Mouse (Mus musculus) c-Kit-positive CD71-positive TER-119-positive erythroid progenitor cells, embryonic 14.5 days (primary cell): Measurements from ENCODE around the gene Clec14a.
"Not testable (repeated sequence)": the region's sequence is repeated elsewhere in the genome, so short reads cannot be mapped to it uniquely, and the experiment has no call there.

ENCODE experiments used
- DNase-seq: peaks from one replicate; pipeline ENCODE4 v3.0.0-alpha.2; 2013; ENCODE audit warnings: low spot score

The Clec14a gene

DNA sequence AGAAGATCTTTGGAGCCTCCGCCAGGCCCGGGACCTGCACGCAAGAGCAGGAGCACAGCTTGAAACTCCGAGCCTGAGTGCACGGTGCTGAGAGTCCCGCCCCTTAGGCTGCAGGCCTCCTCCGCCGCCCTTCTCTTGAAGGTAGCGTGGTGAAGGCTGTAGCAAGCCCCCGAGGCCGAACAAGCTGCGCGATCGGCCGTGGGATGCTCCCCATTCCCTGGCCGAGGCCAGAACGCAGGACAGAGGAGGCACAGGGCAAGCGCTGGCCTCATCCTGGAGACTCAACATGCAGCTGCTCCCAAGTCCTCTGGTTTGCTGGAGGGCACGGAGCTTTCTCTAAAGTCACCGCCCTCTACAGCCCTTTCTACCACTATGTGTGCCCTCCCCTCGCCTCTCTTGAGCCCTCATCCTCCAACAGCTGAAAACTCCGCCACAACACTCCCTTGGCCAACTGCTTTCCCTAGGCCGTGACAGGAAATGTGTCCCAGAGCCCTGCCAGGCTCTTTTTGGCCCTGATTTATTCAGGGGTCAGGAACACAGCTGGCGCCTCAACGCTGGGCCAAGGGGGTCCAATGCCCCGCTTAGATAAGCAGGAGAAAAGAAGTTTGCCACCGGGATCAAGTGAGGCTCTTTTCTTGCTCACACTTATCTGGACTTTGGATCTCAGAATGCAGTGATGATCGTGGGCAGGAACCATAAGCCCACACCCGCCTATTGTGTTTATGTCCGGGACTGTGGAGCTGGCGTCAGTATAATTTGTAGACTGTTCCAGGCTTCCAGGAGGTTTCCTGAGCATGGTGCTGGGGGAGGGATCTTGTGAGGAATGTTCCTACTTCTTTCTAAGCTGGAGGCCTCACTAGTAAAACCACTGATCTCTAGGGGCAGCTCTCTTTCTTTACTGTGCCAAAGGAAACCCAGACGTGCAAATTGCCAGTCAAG lies at the start of gene Clec14a:
TSS of gene Clec14a (minus strand) at position 728 of the 939 bp plus-strand sequence.
- no peak for DNase-seq

DNA sequence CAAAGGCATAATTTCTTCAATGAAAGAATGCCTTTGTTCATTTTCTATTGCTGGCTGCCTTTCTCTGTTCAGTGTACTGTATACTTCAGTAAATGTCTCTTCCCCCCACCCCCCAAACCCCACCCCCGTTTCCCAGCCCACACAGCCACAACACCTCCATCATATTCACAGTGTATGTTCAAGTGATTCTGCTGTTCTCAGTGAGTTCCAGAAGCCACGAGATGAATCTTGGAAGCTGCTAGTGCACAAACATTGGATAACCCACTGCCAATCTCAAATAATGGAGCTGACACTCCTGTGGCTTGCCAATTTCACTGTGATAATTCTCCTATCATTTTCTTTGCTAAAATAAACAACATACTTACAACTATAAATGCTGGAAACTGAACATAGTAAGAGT lies 38.7 kb upstream of the Clec14a start:
- no peak for DNase-seq

DNA sequence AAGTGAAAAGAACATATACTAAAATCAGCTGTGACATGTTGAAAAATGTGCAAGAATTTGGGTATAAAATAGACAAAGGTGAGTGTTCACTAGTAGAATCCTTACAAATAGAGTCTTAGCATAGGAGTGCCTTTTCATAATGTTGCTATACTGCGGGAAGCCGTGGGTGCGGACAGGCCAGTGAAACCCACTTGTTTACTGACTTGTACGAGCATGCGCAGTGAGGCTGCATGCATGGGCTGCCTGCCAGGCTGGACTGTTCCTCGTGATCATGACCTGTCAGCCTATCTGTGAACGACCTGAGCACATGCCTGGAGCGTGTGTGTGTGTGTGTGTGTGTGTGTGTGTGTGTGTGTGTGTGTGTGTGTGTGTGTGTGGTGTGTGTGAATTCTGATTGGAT lies 37.3 kb upstream of the Clec14a start:
- not testable (repeated sequence) for DNase-seq

DNA sequence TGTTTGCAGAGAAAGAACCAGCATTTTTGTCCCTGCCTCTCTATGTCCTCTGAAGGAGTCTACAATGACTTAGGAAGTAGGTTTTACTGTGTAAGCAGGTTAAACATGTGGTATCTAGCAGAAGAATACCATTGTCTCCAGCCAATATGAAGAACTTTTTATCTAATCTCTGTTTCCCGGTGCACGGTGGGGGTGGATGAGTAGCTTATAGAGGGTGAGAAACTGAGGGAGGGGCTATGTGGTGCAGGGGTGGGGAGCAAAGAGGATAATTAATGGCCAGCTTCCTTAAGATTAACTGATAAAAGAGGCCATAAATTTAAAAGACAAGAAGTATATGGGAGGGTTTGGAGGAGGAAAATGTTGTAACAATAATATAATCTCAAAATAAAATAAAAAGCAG lies 36.5 kb upstream of the Clec14a start:
- DNase-seq, result no peak

DNA sequence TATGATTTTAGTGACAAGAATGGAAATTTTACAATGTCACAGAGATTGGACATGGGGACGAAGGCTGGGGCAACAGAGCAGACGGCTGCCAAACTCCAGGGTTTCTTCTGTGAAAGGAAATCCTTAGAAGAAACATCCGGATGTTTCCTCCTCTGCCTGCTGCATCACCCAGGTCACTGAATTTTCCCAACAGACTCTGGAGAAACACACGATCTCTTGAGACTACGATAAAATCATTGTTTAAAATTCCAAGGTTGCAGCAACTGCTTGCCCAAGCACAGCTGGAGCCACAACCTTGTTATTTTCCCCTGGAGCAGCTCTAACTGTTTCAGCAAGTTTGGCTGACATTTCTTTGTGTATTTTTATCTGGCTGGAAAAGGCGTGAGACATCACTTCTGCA lies 27.9 kb upstream of the Clec14a start:
- DNase-seq, result no peak

DNA sequence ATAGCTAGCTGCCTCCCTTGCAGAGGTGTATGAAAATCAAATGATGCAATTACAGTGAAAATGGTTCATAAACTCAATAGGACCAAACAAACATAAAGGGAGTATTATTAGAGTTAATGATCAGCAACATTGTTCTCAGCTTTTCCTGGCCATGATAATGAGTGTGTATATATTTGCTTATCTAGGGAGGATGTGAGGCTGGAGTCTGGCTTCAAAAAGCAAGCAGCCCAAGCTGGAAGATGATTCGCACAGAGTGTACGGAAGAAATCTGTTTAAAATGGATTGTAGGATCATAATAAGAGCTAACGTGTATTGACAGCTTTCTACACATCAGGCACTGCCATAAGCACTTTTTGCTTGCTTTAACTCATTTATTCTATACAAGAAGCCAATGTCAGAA lies 16.8 kb upstream of the Clec14a start:
- no peak for DNase-seq

DNA sequence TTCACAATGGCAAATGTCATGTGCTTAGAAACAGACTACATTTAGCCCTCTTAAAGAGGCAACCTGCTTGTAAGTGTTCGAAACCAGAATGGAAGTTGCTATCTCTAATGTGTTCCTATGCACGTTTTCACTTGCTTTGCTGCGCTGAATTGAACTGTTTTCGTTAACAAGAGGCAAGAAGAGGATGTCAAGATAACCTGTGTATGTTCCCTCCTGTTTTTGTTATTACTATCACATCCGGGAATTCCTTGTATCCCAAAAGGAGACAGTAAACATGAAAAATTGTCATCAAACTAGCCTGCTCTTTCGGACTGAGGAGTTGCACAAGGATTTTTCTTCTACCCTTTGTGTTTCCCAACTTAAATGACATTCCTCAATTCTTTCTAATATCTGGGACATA lies 1.4 kb upstream of the Clec14a start:
- DNase-seq, result no peak

DNA sequence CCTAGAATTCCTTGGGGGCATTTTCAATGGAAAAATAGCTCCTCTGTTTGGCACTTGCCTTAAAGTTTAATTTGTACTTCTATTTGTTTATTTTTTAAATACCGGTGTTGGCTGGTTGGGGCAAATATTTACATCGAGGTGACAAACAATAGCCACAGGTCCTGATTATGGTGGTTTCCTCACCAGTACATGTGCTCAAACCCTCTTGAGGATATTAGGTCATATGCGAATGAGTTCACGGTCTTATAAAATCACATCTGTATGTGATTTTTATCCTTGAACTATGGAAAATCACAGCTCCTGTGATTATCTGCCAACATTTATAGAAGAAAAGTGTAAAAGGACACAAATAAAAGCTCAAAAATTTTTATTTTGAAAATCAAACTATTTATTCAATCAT lies 415 bp upstream of the Clec14a start:
- DNase-seq, result no peak

DNA sequence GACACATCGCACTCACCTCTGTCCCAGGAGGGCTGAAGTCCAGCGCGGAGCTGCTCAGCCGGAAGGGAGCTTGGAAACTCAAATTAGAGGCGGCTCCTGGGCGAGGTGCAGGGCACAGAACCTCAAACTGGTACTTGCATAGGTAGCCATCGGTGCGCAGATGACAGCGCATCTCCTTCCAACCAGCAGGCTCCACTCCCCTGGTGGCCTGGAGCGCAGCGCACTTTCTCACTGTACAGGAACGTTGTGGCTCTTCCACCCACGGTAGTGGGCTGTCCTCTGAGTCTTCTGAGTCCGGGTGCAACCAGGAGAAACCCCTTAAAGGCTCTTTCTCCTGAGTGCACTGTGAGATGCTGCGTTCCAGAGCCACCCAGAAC lies 916 bp downstream of the Clec14a start:
- DNase-seq, result no peak

DNA sequence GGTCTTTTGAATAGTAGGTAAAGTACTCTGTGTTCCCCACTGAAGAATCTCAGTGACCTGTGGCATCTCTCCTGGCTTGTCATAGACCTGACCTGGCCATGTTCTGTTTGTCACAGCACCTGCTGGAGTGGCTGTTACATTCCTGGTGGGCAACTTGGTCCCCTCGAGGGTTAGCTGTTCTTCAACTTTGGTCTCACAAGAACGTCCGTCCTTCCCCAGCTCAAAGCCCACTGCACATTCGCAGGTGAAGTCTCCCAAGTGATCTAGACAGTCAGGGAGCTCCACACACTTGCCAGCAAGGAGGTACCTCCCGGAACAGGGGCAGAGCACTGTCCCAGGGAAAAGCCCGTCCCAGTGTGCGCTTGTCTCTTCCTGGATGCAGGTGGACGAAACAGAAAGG lies 1.3 kb downstream of the Clec14a start:
- no peak for DNase-seq

DNA sequence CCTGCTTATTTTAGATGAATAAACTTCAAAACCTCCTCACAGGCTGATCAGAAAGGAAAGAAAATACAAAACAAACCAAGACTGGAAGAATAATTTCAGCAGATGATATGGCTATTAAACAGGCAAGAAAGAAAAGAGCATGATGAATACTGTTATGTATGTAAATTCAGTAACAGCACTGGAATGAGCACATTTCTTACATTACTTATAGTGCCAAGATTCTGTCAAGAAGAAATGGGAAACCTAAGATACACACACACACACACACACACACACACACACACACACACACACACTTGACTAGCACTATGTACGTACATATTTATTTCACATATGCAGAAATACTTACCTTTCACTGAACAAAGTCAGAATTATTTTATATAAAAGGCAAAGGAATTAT lies 17.2 kb downstream of the Clec14a start:
- no peak for DNase-seq

DNA sequence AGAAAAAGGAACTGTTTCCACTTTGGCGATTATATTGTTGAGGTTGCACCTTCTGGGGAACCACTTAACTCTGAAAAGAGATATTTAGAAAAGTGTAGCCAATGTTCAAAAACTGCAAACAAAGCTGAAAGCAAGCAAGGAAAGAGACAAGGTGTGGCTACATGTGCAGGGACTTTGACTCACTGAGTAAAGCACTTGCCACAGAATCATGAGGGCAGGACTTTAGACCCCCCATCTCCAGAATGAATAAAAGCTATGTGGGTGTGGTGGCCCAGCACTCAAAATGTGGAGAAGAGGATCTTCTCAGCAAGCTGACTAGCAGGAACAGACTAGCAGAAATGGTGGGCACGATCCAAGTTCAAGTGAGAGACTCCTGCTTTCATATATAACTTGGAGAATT lies 36.6 kb downstream of the Clec14a start:
- no peak for DNase-seq

DNA sequence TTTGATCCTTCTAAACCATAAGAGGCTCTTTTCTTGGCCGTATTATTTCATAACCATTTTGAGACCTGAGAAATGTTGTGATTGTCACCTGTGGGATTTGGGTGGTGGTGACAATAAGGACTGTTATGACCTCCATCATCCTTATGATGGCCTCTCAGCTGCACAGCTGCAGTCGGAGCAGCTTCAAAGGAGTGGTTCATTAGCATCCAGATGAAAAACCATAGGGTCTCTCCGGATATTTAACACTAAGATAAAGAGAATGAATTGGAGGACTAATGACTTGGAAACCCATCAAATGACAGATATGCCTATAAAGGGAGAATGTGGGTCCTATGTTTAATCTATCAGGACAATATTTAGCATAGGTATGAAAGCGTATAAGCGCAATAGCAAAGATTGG lies 43.4 kb downstream of the Clec14a start:
- DNase-seq, result no peak

DNA sequence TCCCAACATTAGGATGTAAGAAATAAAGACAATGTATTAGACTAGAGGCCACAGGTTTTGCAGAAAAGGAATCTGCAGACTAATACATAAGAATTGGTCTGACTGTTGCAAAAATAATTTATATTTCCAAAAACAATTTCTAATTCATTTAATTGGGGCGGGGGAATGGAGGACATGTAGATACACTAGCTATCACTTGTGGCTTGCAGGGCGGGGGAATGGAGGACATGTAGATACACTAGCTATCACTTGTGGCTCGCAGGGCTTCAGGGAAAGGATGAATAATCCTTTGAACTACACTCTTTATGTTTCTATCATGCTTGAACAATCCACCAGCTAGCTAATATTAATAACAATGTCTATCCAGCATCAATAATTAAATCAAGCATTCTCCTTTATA lies 50.0 kb downstream of the Clec14a start:
- no peak for DNase-seq

DNA sequence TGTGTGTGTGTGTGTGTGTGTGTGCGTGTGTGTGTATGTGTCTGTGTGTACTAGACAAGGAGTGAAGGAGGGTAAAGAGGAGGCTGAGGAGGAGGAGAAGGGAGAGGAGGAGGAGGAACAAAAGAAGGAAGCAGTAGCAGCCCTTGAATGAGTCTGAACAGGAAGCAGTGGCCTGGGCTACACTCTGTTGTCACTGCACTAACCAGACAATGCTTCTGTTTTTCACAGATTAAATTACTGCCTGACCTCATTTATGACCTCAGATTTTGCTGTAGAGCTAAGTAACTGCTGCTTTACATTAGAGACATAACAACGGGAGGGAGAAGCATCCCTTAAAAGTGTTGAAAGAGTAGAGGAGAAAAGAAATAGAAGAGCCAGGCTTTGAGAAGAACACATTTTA lies 52.9 kb downstream of the Clec14a start:
- DNase-seq, result no peak
